Mouse (Mus musculus) effector memory CD4-positive, alpha-beta T cell, adult 5 months (primary cell): Measurements from ENCODE around the gene Vmn1r229. TPM values are rescaled to one million over a fixed set of nuclear protein-coding genes. Genes with fewer than 3 reads are reported as not detected.

Source experiments
- polyA plus RNA-seq: library from polyadenylated mRNA; unstranded; fragments of 100-300 nt; shearing (Covaris generic); gene quantifications from one replicate; pipeline ENCODE4 v1.2.1, GENCODE M21; 2017

Gene Vmn1r229
- polyA plus RNA-seq = 0.04 TPM

DNA sequence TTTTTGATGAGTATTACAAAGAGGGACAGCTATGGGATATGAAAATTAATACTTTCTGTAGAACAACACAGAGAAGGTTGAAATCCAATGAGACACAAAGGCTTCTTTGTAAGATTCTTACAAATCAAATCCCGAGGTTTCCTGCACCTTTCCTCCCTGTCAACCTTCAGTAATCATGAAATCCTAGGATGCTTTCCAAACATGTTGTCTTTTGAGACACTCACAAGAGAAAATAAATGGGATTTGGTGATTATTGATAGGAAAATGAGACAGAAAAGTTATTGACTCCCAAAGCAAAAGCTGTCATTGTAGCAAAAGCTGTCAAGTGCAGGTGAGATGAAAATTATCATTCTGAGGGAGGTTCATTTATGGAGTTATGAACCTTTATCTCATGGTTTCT lies at the start of gene Vmn1r229:
Vmn1r229 (plus strand) TSS at position 301 of the 400 bp plus-strand sequence.

DNA sequence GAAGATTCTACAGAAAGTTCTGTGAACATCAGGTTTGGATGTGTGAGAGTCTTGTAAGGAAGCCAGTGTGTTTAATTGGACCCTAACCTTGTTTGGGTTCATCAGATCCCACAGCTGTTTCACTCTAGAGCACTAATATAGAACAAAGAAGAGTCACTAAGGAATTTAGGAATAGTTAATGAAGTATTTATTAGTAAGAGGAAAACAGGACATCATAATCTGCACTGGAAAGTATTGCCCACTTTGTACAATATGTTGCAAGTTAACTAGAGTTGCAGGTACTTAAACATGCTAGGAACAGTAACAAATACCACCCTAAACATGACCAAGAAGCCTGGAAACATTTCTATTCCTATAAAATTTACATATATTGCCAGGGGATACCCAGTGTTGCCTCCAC lies 25.3 kb upstream of the Vmn1r229 start, which contains the start of gene Vmn1r228:
Vmn1r228 (minus strand) TSS at position 101 of the 400 bp plus-strand sequence.

DNA sequence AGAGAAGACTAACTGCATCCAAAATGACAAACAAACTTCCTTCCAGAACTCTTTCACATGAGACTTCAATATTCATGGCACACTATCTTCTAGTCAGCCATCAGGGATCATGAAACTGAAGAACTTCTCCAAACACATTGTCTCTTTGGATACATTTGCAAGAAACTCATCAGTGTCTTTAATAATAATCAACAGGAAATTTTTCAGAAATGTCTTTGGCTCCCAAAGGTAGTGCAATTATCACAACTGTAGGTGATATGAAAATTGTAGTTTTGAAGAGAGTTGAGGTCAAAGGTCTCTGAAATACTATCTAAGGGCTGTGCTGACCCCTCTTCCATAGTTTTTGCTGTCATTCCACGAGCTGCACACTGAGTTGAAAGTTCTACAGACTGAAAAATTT lies 28.8 kb downstream of the Vmn1r229 start, which contains the start of gene Vmn1r230:
Vmn1r230 (plus strand) TSS at position 301 of the 400 bp plus-strand sequence.

Other genes with a start within 250 kb of the Vmn1r229 start
- not detected for gene Vmn2r109, start 246.8 kb upstream of the Vmn1r229 start, polyA plus RNA-seq
- gene Vmn2r110, start 215.1 kb upstream of the Vmn1r229 start, polyA plus RNA-seq = 0.05 TPM
- gene Fpr-rs3, start 186.7 kb upstream of the Vmn1r229 start, polyA plus RNA-seq = 0.36 TPM
- not detected for gene Vmn1r226, start 128.7 kb upstream of the Vmn1r229 start, polyA plus RNA-seq
- gene Vmn1r227, start 81.7 kb upstream of the Vmn1r229 start, polyA plus RNA-seq = not detected
- not detected for gene Vmn1r228, start 25.4 kb upstream of the Vmn1r229 start, polyA plus RNA-seq
- gene Vmn1r230, start 28.9 kb downstream of the Vmn1r229 start, polyA plus RNA-seq = not detected
- gene Vmn1r231, start 93.5 kb downstream of the Vmn1r229 start, polyA plus RNA-seq = not detected
- gene Vmn1r232, start 108.2 kb downstream of the Vmn1r229 start, polyA plus RNA-seq = not detected
- gene Ppp2r1a, start 133.8 kb downstream of the Vmn1r229 start, polyA plus RNA-seq = 288 TPM
- gene Vmn1r233, start 184.9 kb downstream of the Vmn1r229 start, polyA plus RNA-seq = 0.16 TPM
- 7.5 TPM for gene Zfp160, start 197.3 kb downstream of the Vmn1r229 start, polyA plus RNA-seq